Mouse (Mus musculus): ENCODE measurements around the gene Exoc6b.

- no peak for TF ChIP-seq POLR2A (IDR thresholded peaks at IDR 0.05; ENCODE audit: control insufficient read depth, low read depth, low read length)
- no peak for TF ChIP-seq CTCF (IDR thresholded peaks at IDR 0.05; ENCODE audit: control insufficient read depth, insufficient read depth, insufficient replicate concordance, low read depth, low read length)
Observed at GRCm38 (mm10) chr6:85013906-85014305, 55.4 kb downstream of the Exoc6b start.

All from testis, adult 2 months (tissue).